Mouse (Mus musculus) hindbrain, embryonic 11.5 days (tissue): ENCODE measurements around the gene Cryba4. TPM values are rescaled to one million over a fixed set of nuclear protein-coding genes. Genes with fewer than 3 reads are reported as not detected.

ENCODE experiments used
- ATAC-seq: fragments of 200-750 bp; cut with Nextera tagmentation; 2 replicates; pipeline ENCODE4 v1.8.0; 2017; ENCODE audit warnings: mild to moderate bottlenecking, moderate TSS enrichment, moderate library complexity; ENCODE audit not compliant: low FRiP score
- DNase-seq: peaks from one replicate; pipeline ENCODE4 v3.0.0-alpha.2; 2015; ENCODE audit warnings: low spot score
- H3K27ac ChIP-seq: fragments of 300-500 bp; sonication (generic); 2 replicates; pipeline ENCODE4 v1.5.1; 2014; ENCODE audit warnings: mild to moderate bottlenecking, low read depth, low read length
- H3K27me3 ChIP-seq: fragments of 300-500 bp; sonication (generic); 2 replicates; pipeline ENCODE4 v1.6.1; 2014; ENCODE audit warnings: mild to moderate bottlenecking, low read length, moderate library complexity, mixed read lengths; ENCODE audit not compliant: control insufficient read depth, insufficient read depth
- H3K36me3 ChIP-seq: fragments of 300-500 bp; sonication (generic); 2 replicates; pipeline ENCODE4 v1.6.1; 2014; ENCODE audit warnings: mild to moderate bottlenecking, low read length, moderate library complexity, mixed read lengths; ENCODE audit not compliant: control insufficient read depth, insufficient read depth
- H3K4me1 ChIP-seq: fragments of 300-500 bp; sonication (generic); replicated peaks from 2 replicates; pipeline ENCODE4 v1.6.1; 2014; ENCODE audit warnings: low read length, mixed read lengths; ENCODE audit not compliant: control insufficient read depth, insufficient read depth
- H3K4me2 ChIP-seq: fragments of 300-500 bp; sonication (generic); replicated peaks from 2 replicates; pipeline ENCODE4 v1.6.1; 2014; ENCODE audit warnings: mild to moderate bottlenecking, low read depth, low read length
- H3K4me3 ChIP-seq: fragments of 300-500 bp; sonication (generic); 2 replicates; pipeline ENCODE4 v1.5.1; 2014; ENCODE audit warnings: low read depth, low read length
- H3K9ac ChIP-seq: fragments of 300-500 bp; sonication (generic); 2 replicates; pipeline ENCODE4 v1.6.1; 2014; ENCODE audit warnings: low read depth, low read length
- H3K9me3 ChIP-seq: fragments of 300-500 bp; sonication (generic); 2 replicates; pipeline ENCODE4 v1.6.1; 2016; ENCODE audit warnings: low read length; ENCODE audit not compliant: control insufficient read depth
- WGBS: fragments of 180-500 bp; shearing (Covaris S2); extraction: QIAGEN DNeasy Blood & Tissue Kit; methylation state at CpG from one replicate; pipeline ENCODE4 v1.1.7; 2014; 5-methylcytosine and 5-hydroxymethylcytosine counted together
- polyA plus RNA-seq: library from polyadenylated mRNA; unstranded; fragments of >200 nt; fragmentation: Nextera tagmentation; extraction: Ambion mirVana; gene quantifications from 2 replicates; pipeline ENCODE4 v1.2.1, GENCODE M21; 2014

Cryba4 gene
- polyA plus RNA-seq, 1 experiment from 2014 or later: 1.9 TPM

DNA sequence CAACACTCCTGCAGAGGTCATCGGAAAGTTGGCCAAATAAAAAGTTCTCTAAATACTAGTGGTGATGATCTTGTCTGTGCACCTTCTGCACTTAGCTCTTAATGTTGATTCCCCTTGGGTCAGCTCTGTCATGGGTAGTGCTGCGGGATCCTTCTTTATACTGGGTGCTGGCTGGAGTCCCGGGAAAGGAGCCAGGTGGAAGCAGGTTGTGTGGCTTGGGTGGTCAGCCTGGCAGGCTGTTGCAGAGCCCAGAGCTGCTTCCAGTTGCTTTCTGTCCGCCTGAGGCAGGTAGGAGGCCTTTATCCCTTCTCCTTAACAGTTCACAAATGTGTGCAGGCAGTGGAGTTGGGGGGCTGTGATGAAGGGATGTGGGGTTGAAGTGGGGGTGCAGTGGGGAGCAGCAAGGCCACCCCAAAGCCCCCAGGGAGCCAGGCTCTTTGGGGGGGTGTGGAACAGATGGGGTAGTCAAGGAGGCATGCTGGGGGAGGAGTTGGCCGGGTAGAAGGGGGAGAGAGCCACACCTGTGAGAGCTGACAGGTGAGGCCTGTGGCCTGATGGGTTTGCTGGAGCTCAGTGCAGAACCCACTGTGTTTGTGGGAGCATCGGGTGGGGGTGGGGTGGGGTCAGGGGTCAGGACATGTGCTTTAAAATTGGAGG is 29.9 kb upstream of the Cryba4 start:
- H3K27me3 ChIP-seq: no peaks in the 10 kb centered on the region
- no peak overlapping the region for H3K27ac ChIP-seq
- H3K4me1 ChIP-seq: no peaks in the 10 kb centered on the region; the same call in 1 of the 2 replicates
- H3K4me2 ChIP-seq: no peak overlapping the region
- WGBS: 82% methylated on average over 6 of the region's 6 CpGs
- H3K4me3 ChIP-seq: no peak overlapping the region
- H3K9me3 ChIP-seq: no peaks in the 10 kb centered on the region
- DNase-seq (no peak), ATAC-seq (no peak)
- H3K9ac ChIP-seq: no peak overlapping the region
- H3K36me3 ChIP-seq: no peaks in the 10 kb centered on the region

DNA sequence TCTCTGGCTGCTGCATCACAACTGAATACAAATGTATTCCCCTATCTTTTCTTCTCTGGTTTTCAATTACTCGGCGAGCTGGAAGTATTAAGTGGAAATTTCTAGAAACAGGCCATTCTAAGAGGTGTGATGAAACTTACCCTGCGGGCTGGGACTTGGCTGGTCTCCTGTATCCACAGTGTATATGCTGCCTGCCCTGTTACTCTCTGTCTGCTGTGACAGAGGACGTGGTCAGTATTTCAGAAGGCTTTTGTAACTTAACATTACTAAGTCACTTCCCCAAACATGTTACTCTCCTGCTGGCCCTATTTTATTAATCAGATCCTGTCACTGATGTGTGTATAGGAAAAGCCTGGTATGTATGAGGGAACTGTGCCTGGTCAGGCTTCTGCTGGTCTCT is 29.4 kb upstream of the Cryba4 start:
- 86% methylated on average over 4 of the region's 4 CpGs for WGBS
- H3K9ac ChIP-seq: no peak overlapping the region
- no peaks in the 10 kb centered on the region for H3K36me3 ChIP-seq
- H3K4me3 ChIP-seq: no peak overlapping the region
- no peaks in the 10 kb centered on the region; the same call in 1 of the 2 replicates for H3K4me1 ChIP-seq
- H3K27me3 ChIP-seq: no peaks in the 10 kb centered on the region
- no peaks in the 10 kb centered on the region for H3K9me3 ChIP-seq
- DNase-seq (no peak), ATAC-seq (no peak)
- no peak overlapping the region for H3K4me2 ChIP-seq
- no peak overlapping the region for H3K27ac ChIP-seq

DNA sequence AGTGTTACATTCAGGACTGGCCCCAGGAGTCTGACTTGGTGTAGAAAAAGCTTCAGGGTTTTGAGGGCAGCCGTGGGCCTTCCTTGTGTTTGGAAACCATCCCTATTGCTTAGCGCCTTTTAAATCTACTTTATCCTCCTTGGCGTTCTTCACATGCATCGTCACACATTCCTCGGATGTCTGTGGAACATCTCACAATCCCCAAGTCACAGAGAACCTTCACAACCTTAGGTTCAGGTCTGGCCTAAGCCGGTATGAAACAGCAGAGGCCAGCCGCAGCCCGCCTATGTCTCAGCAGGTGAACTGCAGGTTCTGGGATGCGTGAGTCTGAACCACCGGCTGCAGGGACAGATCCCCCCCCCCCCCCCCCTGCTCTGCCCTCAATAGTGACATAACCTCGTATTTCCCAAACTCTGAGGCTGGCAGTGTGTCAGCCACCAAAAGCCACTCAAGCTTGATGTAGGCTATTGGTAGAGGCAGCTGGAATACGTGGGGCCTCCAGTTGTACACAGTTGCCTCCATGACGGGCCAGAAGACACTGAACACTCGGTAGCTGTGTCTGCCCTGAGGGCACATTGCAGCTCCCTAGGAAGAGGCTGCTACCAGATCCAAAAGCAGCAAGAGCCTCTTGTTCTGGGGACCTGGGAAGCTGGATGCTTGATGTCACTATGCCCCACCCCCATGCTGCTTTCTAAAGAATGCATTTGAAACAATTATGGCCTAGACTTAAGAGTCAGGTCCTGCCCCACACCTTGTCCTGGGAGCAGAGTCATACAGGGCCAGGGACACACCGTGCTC is 28.7 kb upstream of the Cryba4 start:
- Histone ChIP-seq H3K9me3 (no peaks in the 10 kb centered on the region), H3K4me3 (no peak overlapping the region), H3K4me1 (no peaks in the 10 kb centered on the region; the same call in 1 of the 2 replicates), H3K27ac (no peak overlapping the region), H3K4me2 (no peak overlapping the region), H3K9ac (no peak overlapping the region), H3K27me3 (no peaks in the 10 kb centered on the region), H3K36me3 (no peaks in the 10 kb centered on the region)
- WGBS: 66% methylated on average over 15 of the region's 15 CpGs
- no peak for ATAC-seq
- no peak for DNase-seq

DNA sequence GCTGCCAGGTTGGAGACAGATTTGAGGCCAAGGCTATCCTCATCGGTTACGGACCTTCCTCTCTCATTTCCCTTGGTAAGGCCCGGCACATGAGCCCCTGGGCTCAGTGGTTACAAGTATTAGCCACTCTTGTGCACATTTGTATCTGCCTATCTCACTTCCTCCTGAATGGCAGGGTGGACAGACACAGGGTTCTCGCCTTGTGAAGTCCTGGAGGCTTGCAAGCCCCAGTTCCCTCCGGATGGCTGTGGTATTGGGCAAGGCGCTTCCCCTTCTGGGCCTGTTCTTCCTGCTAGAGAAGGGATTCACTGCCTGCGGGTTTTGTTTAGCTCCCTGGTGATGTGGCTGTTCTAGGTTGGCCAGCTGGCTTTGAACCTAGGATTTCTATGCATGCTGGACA is 27.8 kb upstream of the Cryba4 start:
- DNase-seq: no peak
- H3K9ac ChIP-seq: no peak overlapping the region
- no peak overlapping the region for H3K4me3 ChIP-seq
- H3K27me3 ChIP-seq: 0 out of 2 replicates have a peak, but pooled peaks cover under 1% of the 10 kb centered on the region
- ATAC-seq: no peak
- WGBS: 83% methylated on average over 7 of the region's 7 CpGs
- no peaks in the 10 kb centered on the region for H3K36me3 ChIP-seq
- H3K4me1 ChIP-seq: no peaks in the 10 kb centered on the region; the same call in 1 of the 2 replicates
- H3K9me3 ChIP-seq: no peaks in the 10 kb centered on the region
- no peak overlapping the region for H3K27ac ChIP-seq
- no peak overlapping the region for H3K4me2 ChIP-seq

DNA sequence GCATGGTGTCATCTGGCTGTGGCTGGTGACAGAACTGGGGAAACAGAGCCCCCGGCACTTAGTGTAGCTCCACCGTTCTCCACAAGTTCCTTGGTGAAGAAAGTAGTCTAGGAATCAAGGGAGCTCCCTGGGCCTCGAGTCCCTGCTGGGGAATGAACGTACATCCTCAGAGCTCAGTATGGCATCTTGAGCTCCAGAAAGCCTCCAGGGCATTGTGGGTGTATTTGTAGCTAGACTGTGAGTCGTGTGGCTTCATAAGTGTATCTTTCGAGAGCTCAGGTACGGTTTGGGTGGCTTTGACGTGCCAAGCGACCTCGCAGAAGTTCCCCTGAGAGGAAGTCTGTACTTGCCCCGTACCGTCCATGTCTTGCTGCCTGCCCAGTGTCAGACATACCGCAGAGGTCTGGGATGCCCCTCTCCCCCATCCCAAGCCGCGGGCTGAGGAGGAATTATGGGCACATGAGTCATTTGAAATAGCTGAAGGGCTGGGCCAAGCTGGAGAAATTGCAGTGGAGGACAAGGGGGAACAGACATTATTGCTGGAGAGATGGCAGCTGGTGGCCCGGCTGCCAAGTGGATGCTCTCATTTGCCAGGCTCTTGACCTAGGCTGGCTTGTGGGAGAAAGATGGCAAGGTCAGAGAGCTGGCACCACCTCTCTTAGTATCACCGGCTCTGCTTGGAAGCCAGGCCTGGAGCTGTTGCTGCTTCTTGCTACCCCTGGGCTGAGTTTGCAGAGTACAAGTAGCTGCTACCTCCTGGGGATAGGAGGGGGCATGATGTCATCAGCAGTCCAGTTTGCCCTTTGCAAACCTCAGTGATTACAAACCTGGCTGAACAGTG is 27.1 kb upstream of the Cryba4 start:
- Histone ChIP-seq H3K27ac (no peak overlapping the region), H3K4me1 (no peaks in the 10 kb centered on the region; the same call in 1 of the 2 replicates), H3K4me2 (no peak overlapping the region), H3K27me3 (0 out of 2 replicates have a peak, but pooled peaks cover 2% of the 10 kb centered on the region), H3K9me3 (no peaks in the 10 kb centered on the region), H3K4me3 (no peak overlapping the region), H3K9ac (no peak overlapping the region), H3K36me3 (no peaks in the 10 kb centered on the region)
- ATAC-seq (no peak), DNase-seq (no peak)
- 91% methylated on average over 17 of the region's 17 CpGs for WGBS

DNA sequence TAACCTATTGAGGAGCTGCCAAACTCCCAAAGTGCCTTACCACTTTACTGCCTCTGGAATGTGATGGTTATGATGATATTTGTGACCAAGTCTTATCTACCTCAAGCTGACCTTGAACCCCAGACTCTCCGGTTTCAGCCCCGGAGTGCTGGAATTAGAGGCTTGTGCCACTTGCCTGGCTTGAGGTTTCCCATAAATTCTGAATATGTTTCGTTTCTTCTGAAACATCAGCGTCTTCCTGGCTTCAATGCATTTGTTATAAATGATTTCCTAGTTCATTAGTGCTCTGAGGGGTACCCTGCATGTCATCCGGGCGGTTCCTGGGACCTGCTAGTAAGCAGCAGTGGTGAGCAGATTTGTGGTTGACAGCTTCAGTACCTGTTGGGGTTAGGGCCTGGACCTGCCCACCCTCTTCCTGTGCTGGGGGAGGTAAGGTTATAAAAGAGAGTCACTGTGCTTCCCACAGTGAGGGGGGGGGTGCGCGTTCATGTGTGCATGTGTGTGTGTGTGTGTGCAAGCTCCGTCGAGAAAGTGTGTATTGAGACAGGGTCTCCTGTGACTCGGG is 25.7 kb upstream of the Cryba4 start:
- Histone ChIP-seq H3K36me3 (no peaks in the 10 kb centered on the region), H3K9me3 (no peaks in the 10 kb centered on the region), H3K27ac (no peak overlapping the region), H3K4me2 (no peak overlapping the region), H3K27me3 (0 out of 2 replicates have a peak, but pooled peaks cover 2% of the 10 kb centered on the region), H3K4me1 (no peaks in the 10 kb centered on the region; the same call in 1 of the 2 replicates), H3K9ac (no peak overlapping the region), H3K4me3 (no peak overlapping the region)
- WGBS: 93% methylated on average over 11 of the region's 11 CpGs
- no peak for DNase-seq
- no peak for ATAC-seq

DNA sequence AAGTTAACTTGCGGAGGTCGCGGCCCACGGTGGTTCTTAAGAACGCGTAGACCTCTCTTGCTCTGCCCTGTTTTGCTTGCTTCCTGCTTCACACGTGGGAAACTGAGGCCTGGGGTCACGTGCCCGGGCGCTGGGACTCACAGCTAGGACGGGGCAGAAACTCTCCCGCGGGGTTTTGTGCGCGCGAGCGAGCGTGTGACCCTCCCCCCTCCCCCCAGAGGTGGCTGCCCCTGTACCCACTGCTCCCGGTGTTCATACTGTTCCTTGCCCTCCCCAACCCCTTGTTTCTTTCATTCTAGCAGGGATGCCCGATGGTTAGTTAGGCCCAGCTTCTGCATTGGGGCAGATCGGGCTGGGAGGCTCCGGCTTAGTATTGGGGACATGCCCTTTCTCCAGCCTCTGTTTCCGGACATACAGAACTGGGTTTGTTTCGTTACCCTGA is 24.6 kb upstream of the Cryba4 start:
- no peaks in the 10 kb centered on the region for H3K9me3 ChIP-seq
- H3K27ac ChIP-seq: 0 out of 2 replicates have a peak overlapping the region, but pooled peaks have one; percentile 36
- H3K4me2 ChIP-seq: peak overlapping the region; percentile 59
- 1% methylated on average over 24 of the region's 24 CpGs for WGBS
- peak overlapping the region; percentile 65 for H3K4me3 ChIP-seq
- DNase-seq: peak; percentile 65
- peak overlapping the region; percentile 65 for H3K9ac ChIP-seq
- no peaks in the 10 kb centered on the region for H3K36me3 ChIP-seq
- no peaks in the 10 kb centered on the region; the same call in 1 of the 2 replicates for H3K4me1 ChIP-seq
- H3K27me3 ChIP-seq: 0 out of 2 replicates have a peak, but pooled peaks cover 2% of the 10 kb centered on the region
- ATAC-seq: peak; percentile 62; the same call in 1 of the 2 replicates
